Mouse (Mus musculus): Measurements from ENCODE around the gene Tktl1. TPM values are rescaled to one million over a fixed set of nuclear protein-coding genes. Genes with fewer than 3 reads are reported as not detected.

Tktl1 gene
- polyA plus RNA-seq, 1 experiment from 2014 or later = not detected

Other genes with a start within 250 kb of the Tktl1 start
- gene Renbp, start 246.4 kb upstream of the Tktl1 start, polyA plus RNA-seq (2015; fragmentation: Nextera tagmentation; extraction: Ambion mirVana) = 49.5 and 55.0 TPM in 2 replicates
- gene Hcfc1, start 210.9 kb upstream of the Tktl1 start, polyA plus RNA-seq (2015; fragmentation: Nextera tagmentation; extraction: Ambion mirVana) = 40.8 and 46.8 TPM in 2 replicates
- gene Irak1, start 153.3 kb upstream of the Tktl1 start, polyA plus RNA-seq (2015; fragmentation: Nextera tagmentation; extraction: Ambion mirVana) = 68.3 and 71.1 TPM in 2 replicates
- gene Opn1mw, start 49.8 kb upstream of the Tktl1 start, polyA plus RNA-seq (2015; fragmentation: Nextera tagmentation; extraction: Ambion mirVana) = not detected in 2 replicates
- gene Mecp2, start 41.9 kb upstream of the Tktl1 start, polyA plus RNA-seq (2015; fragmentation: Nextera tagmentation; extraction: Ambion mirVana) = 12.3 and 12.4 TPM in 2 replicates
- gene Tex28, start 9.4 kb upstream of the Tktl1 start, polyA plus RNA-seq (2015; fragmentation: Nextera tagmentation; extraction: Ambion mirVana) = not detected in 2 replicates
- 346 and 386 TPM in 2 replicates for gene Flna, start 72.6 kb downstream of the Tktl1 start, polyA plus RNA-seq (2015; fragmentation: Nextera tagmentation; extraction: Ambion mirVana)
- 22.0 and 25.5 TPM in 2 replicates for gene Emd, start 77.4 kb downstream of the Tktl1 start, polyA plus RNA-seq (2015; fragmentation: Nextera tagmentation; extraction: Ambion mirVana)
- gene Rpl10, start 93.6 kb downstream of the Tktl1 start, polyA plus RNA-seq (2015; fragmentation: Nextera tagmentation; extraction: Ambion mirVana) = 643 and 895 TPM in 2 replicates
- gene Taz, start 104.7 kb downstream of the Tktl1 start, polyA plus RNA-seq (2015; fragmentation: Nextera tagmentation; extraction: Ambion mirVana) = 79.5 and 86.1 TPM in 2 replicates
- gene Dnase1l1, start 105.1 kb downstream of the Tktl1 start, polyA plus RNA-seq (2015; fragmentation: Nextera tagmentation; extraction: Ambion mirVana) = 15.7 and 17.5 TPM in 2 replicates
- 130 and 132 TPM in 2 replicates for gene Atp6ap1, start 119.8 kb downstream of the Tktl1 start, polyA plus RNA-seq (2015; fragmentation: Nextera tagmentation; extraction: Ambion mirVana)
- 190 and 196 TPM in 2 replicates for gene Gdi1, start 127.7 kb downstream of the Tktl1 start, polyA plus RNA-seq (2015; fragmentation: Nextera tagmentation; extraction: Ambion mirVana)
- gene Fam50a, start 135.8 kb downstream of the Tktl1 start, polyA plus RNA-seq (2015; fragmentation: Nextera tagmentation; extraction: Ambion mirVana) = 58.1 and 63.1 TPM in 2 replicates
- gene Plxna3, start 151.8 kb downstream of the Tktl1 start, polyA plus RNA-seq (2015; fragmentation: Nextera tagmentation; extraction: Ambion mirVana) = 12.4 and 13.5 TPM in 2 replicates
- gene Lage3, start 176.4 kb downstream of the Tktl1 start, polyA plus RNA-seq (2015; fragmentation: Nextera tagmentation; extraction: Ambion mirVana) = 95.8 and 107 TPM in 2 replicates
- gene Ubl4a, start 196.0 kb downstream of the Tktl1 start, polyA plus RNA-seq (2015; fragmentation: Nextera tagmentation; extraction: Ambion mirVana) = 63.3 and 67.0 TPM in 2 replicates
- gene Slc10a3, start 196.1 kb downstream of the Tktl1 start, polyA plus RNA-seq (2015; fragmentation: Nextera tagmentation; extraction: Ambion mirVana) = 17.8 and 17.9 TPM in 2 replicates
- gene Fam3a, start 216.0 kb downstream of the Tktl1 start, polyA plus RNA-seq (2015; fragmentation: Nextera tagmentation; extraction: Ambion mirVana) = 36.0 and 36.1 TPM in 2 replicates
- 19.9 and 20.1 TPM in 2 replicates for gene Ikbkg, start 216.0 kb downstream of the Tktl1 start, polyA plus RNA-seq (2015; fragmentation: Nextera tagmentation; extraction: Ambion mirVana)

Data from stomach, embryonic 15.5 days (tissue).